Mouse (Mus musculus) olfactory bulb, adult 2 months (tissue): ENCODE measurements around the gene Ep300.

ENCODE experiments used
- CTCF ChIP-seq: fragments of 200-500 bp; IDR thresholded peaks from 2 replicates; pipeline ENCODE4 v1.5.1; 2012; ENCODE audit warnings: low read depth, mild to moderate bottlenecking, low read length, moderate library complexity; ENCODE audit not compliant: insufficient read depth
- POLR2A ChIP-seq: fragments of 200-500 bp; IDR thresholded peaks from 2 replicates; pipeline ENCODE4 v1.6.1; 2012; ENCODE audit warnings: mild to moderate bottlenecking, low read depth, low read length, moderate library complexity; ENCODE audit not compliant: insufficient read depth

GRCm38 (mm10) chr15:81553455-81553854, 31.7 kb upstream of the Ep300 start:
- TF ChIP-seq CTCF: no peak
- TF ChIP-seq POLR2A: no peak
